Mouse (Mus musculus) macrophage (primary cell): ENCODE data around the gene Hist1h2bf. TPM values are rescaled to one million over a fixed set of nuclear protein-coding genes. Genes with fewer than 3 reads are reported as not detected.

Experiments used
- H3K27ac ChIP-seq: fragments of 350-480 bp; formaldehyde crosslinking; 2 replicates; pipeline ENCODE4 v1.9.0; 2021
- H3K36me3 ChIP-seq: fragments of 350-480 bp; formaldehyde crosslinking; 2 replicates; pipeline ENCODE4 v1.9.0; 2021; ENCODE audit errors: inconsistent target
- H3K4me3 ChIP-seq: fragments of 350-480 bp; formaldehyde crosslinking; 2 replicates; pipeline ENCODE4 v1.9.0; 2021; ENCODE audit errors: inconsistent target
- H3K79me2 ChIP-seq: fragments of 350-480 bp; formaldehyde crosslinking; 2 replicates; pipeline ENCODE4 v1.9.0; 2021; ENCODE audit errors: inconsistent target
- WGBS: methylation state at CpG from one replicate; pipeline ENCODE4 v1.1.7; 2026; ENCODE audit warnings: inconsistent platforms; ENCODE audit not compliant: missing documents; 5-methylcytosine and 5-hydroxymethylcytosine counted together
- polyA plus RNA-seq: library from polyadenylated mRNA; stranded (reverse); fragments of 250-400 nt; gene quantifications from 3 replicates; pipeline ENCODE4 v1.2.4, GENCODE M21; 2018; ENCODE audit warnings: inconsistent platforms

Hist1h2bf gene
- polyA plus RNA-seq, 1 experiment from 2014 or later, result not detected

DNA sequence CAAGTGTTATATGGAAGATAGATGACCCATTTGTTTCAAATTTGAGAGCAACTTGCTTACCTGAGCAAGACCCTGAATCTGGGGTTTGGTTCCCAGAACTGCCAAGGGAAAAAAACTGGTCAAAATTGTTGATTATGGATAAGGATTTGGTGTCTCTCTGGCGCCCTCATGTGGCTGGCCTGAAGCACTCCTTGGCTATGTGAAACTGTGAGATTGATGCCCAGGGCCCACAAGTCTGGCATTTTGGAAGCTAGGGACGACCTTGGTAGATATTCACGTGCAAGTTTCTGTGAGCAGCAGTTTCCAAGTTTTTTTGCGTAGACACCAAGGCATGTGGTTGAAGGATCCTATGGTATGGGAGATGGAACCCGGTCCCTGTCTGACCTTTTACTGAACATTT, 49.3 kb downstream of the Hist1h2bf start:
- no peak overlapping the region for H3K27ac ChIP-seq
- no peak overlapping the region for H3K4me3 ChIP-seq
- WGBS, result 18% methylated on average over 5 of the region's 5 CpGs
- H3K36me3 ChIP-seq, result no peaks in the 10 kb centered on the region
- no peaks in the 10 kb centered on the region for H3K79me2 ChIP-seq

DNA sequence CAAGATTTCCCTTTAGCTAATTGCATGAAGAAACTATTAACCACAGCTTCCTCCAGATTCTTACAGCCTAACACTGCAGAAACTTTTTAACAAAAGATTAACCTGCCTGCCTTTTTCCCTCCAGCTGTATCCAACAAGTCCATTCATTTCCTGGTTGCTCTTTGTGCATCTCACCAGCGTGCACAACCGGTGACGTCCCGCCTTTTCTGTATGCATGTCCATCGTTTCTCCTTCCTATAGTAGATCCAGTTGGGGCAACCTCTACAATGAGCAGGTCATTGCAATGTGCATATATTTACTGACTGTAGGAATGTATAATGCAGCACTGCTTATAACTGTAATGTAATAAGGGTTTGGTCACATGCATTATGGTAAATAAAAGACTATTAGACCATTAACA, 50.0 kb downstream of the Hist1h2bf start:
- Histone ChIP-seq H3K4me3 (no peak overlapping the region), H3K27ac (no peak overlapping the region), H3K79me2 (no peaks in the 10 kb centered on the region), H3K36me3 (no peaks in the 10 kb centered on the region)
- 45% methylated on average over 5 of the region's 5 CpGs for WGBS

Other genes starting within 250 kb of the Hist1h2bf start
- gene Zfp322a, start 205.0 kb downstream of the Hist1h2bf start, polyA plus RNA-seq, result 12.3 to 19.9 TPM (median 12.8 TPM) in 3 replicates
- gene Abt1, start 150.3 kb downstream of the Hist1h2bf start, polyA plus RNA-seq, result 3.5 to 4.4 TPM (median 3.7 TPM) in 3 replicates
- gene Btn1a1, start 108.3 kb downstream of the Hist1h2bf start, polyA plus RNA-seq, result not detected in 3 replicates
- not detected in 3 replicates for gene Btn2a2, start 85.3 kb downstream of the Hist1h2bf start, polyA plus RNA-seq
- gene Hist1h4h, start 43.1 kb downstream of the Hist1h2bf start, polyA plus RNA-seq, result 1.0 to 1.9 TPM in 2 of 3 replicates, not detected in the other
- not detected in 3 replicates for gene Hist1h2af, start 40.3 kb downstream of the Hist1h2bf start, polyA plus RNA-seq
- gene Hist1h3g, start 38.8 kb downstream of the Hist1h2bf start, polyA plus RNA-seq, result not detected in 3 replicates
- 0.09 to 0.34 TPM (median 0.15 TPM) in 3 replicates for gene Hist1h2bh, start 30.8 kb downstream of the Hist1h2bf start, polyA plus RNA-seq
- gene Hist1h3f, start 30.1 kb downstream of the Hist1h2bf start, polyA plus RNA-seq, result not detected in 3 replicates
- gene Hist1h4f, start 22.5 kb downstream of the Hist1h2bf start, polyA plus RNA-seq, result not detected in 3 replicates
- gene Hist1h1d, start 20.9 kb downstream of the Hist1h2bf start, polyA plus RNA-seq, result 0.05 to 0.10 TPM (median 0.10 TPM) in 3 replicates
- gene Hist1h3e, start 11.8 kb downstream of the Hist1h2bf start, polyA plus RNA-seq, result 0.26 TPM in 1 of 3 replicates, not detected in the others
- gene Hist1h2ae, start 3.0 kb downstream of the Hist1h2bf start, polyA plus RNA-seq, result 0.70 to 2.0 TPM (median 0.90 TPM) in 3 replicates
- 0.65 to 7.9 TPM (median 2.9 TPM) in 3 replicates for gene Hist1h2bg, start 2.8 kb downstream of the Hist1h2bf start, polyA plus RNA-seq
- not detected in 3 replicates for gene Hist1h2ad, start 185 bp upstream of the Hist1h2bf start, polyA plus RNA-seq
- 0.13 to 1.1 TPM in 2 of 3 replicates, not detected in the other for gene Hist1h3d, start 1.6 kb upstream of the Hist1h2bf start, polyA plus RNA-seq
- 0.13 TPM in 1 of 3 replicates, not detected in the others for gene Hist1h4d, start 7.4 kb upstream of the Hist1h2bf start, polyA plus RNA-seq
- 0.35 to 1.0 TPM (median 0.76 TPM) in 3 replicates for gene Hist1h2be, start 46.9 kb upstream of the Hist1h2bf start, polyA plus RNA-seq
- gene Hist1h1e, start 48.4 kb upstream of the Hist1h2bf start, polyA plus RNA-seq, result 0.16 to 0.34 TPM (median 0.26 TPM) in 3 replicates
- gene Hist1h2ac, start 109.8 kb upstream of the Hist1h2bf start, polyA plus RNA-seq, result 0.20 to 0.36 TPM (median 0.33 TPM) in 3 replicates
- gene Hist1h2bc, start 110.0 kb upstream of the Hist1h2bf start, polyA plus RNA-seq, result 101 to 170 TPM (median 160 TPM) in 3 replicates
- gene Hist1h1t, start 121.6 kb upstream of the Hist1h2bf start, polyA plus RNA-seq, result not detected in 3 replicates
- gene Hist1h4c, start 124.3 kb upstream of the Hist1h2bf start, polyA plus RNA-seq, result 0.53 TPM in 1 of 3 replicates, not detected in the others
- gene Hfe, start 136.7 kb upstream of the Hist1h2bf start, polyA plus RNA-seq, result 27.7 to 67.4 TPM (median 36.4 TPM) in 3 replicates
- 72.8 to 156 TPM (median 87.8 TPM) in 3 replicates for gene Hist1h1c, start 164.6 kb upstream of the Hist1h2bf start, polyA plus RNA-seq
- gene Hist1h3c, start 171.4 kb upstream of the Hist1h2bf start, polyA plus RNA-seq, result not detected in 3 replicates
- gene Hist1h2bb, start 172.5 kb upstream of the Hist1h2bf start, polyA plus RNA-seq, result not detected in 3 replicates
- gene Hist1h2ab, start 176.9 kb upstream of the Hist1h2bf start, polyA plus RNA-seq, result not detected in 3 replicates
- gene Hist1h3b, start 178.1 kb upstream of the Hist1h2bf start, polyA plus RNA-seq, result not detected in 3 replicates
- 0.99 TPM in 1 of 3 replicates, not detected in the others for gene Hist1h4b, start 182.8 kb upstream of the Hist1h2bf start, polyA plus RNA-seq
- not detected in 3 replicates for gene Hist1h4a, start 187.0 kb upstream of the Hist1h2bf start, polyA plus RNA-seq
- gene Hist1h3a, start 188.2 kb upstream of the Hist1h2bf start, polyA plus RNA-seq, result not detected in 3 replicates
- 0.43 TPM in 1 of 3 replicates, not detected in the others for gene Hist1h1a, start 189.5 kb upstream of the Hist1h2bf start, polyA plus RNA-seq
- gene Trim38, start 195.7 kb upstream of the Hist1h2bf start, polyA plus RNA-seq, result not detected in 3 replicates
- not detected in 3 replicates for gene Slc17a2, start 232.8 kb upstream of the Hist1h2bf start, polyA plus RNA-seq